Mouse (Mus musculus): ENCODE measurements around the gene Ube2o. TPM values are rescaled to one million over a fixed set of nuclear protein-coding genes. Genes with fewer than 3 reads are reported as not detected.
"Not testable (repeated sequence)": the region's sequence is repeated elsewhere in the genome, so short reads cannot be mapped to it uniquely, and the experiment has no call there.

The Ube2o gene
- polyA plus RNA-seq, 1 experiment = 29.8 TPM

- H3K4me3 ChIP-seq (ENCODE audit: insufficient read depth, low read length) = no peak overlapping the region
- no peak overlapping the region for H3K27ac ChIP-seq (ENCODE audit: insufficient read depth, low read length)
- TF ChIP-seq CTCF (IDR thresholded peaks at IDR 0.05; ENCODE audit: borderline replicate concordance, insufficient read depth, low read length) (no peak), POLR2A (IDR thresholded peaks at IDR 0.05; ENCODE audit: low read depth, low read length) (no peak)
- peaks cover 6% of the 10 kb centered on the region; the same call in 1 of the 2 replicates for H3K4me1 ChIP-seq (ENCODE audit: control insufficient read depth, insufficient read depth, low read length)
These were observed 35.3 kb upstream of the Ube2o start for GRCm38 (mm10) chr11:116616438-116617118.

- Histone ChIP-seq H3K4me3 (ENCODE audit: insufficient read depth, low read length) (no peak overlapping the region), H3K4me1 (ENCODE audit: control insufficient read depth, insufficient read depth, low read length) (peaks cover 6% of the 10 kb centered on the region; the same call in 1 of the 2 replicates), H3K27ac (ENCODE audit: insufficient read depth, low read length) (no peak overlapping the region)
- no peak for TF ChIP-seq CTCF (IDR thresholded peaks at IDR 0.05; ENCODE audit: borderline replicate concordance, insufficient read depth, low read length)
- TF ChIP-seq POLR2A (IDR thresholded peaks at IDR 0.05; ENCODE audit: low read depth, low read length) = no peak
These were observed 34.6 kb upstream of the Ube2o start for GRCm38 (mm10) chr11:116615735-116616437.

- TF ChIP-seq CTCF (IDR thresholded peaks at IDR 0.05; ENCODE audit: borderline replicate concordance, insufficient read depth, low read length) (no peak), POLR2A (IDR thresholded peaks at IDR 0.05; ENCODE audit: low read depth, low read length) (no peak)
- Histone ChIP-seq H3K4me3 (ENCODE audit: insufficient read depth, low read length) (no peak overlapping the region), H3K27ac (ENCODE audit: insufficient read depth, low read length) (no peak overlapping the region), H3K4me1 (ENCODE audit: control insufficient read depth, insufficient read depth, low read length) (peaks cover 3% of the 10 kb centered on the region; the same call in 1 of the 2 replicates)
These were observed 32.0 kb upstream of the Ube2o start for GRCm38 (mm10) chr11:116613234-116613633.

- Histone ChIP-seq H3K4me1 (ENCODE audit: control insufficient read depth, insufficient read depth, low read length) (peaks cover 3% of the 10 kb centered on the region; the same call in 1 of the 2 replicates), H3K27ac (ENCODE audit: insufficient read depth, low read length) (no peak overlapping the region), H3K4me3 (ENCODE audit: insufficient read depth, low read length) (no peak overlapping the region)
- TF ChIP-seq CTCF (IDR thresholded peaks at IDR 0.05; ENCODE audit: borderline replicate concordance, insufficient read depth, low read length) = no peak
- TF ChIP-seq POLR2A (IDR thresholded peaks at IDR 0.05; ENCODE audit: low read depth, low read length) = no peak
These were observed 31.3 kb upstream of the Ube2o start for GRCm38 (mm10) chr11:116612554-116612953.

- Histone ChIP-seq H3K4me3 (ENCODE audit: insufficient read depth, low read length) (no peak overlapping the region), H3K27ac (ENCODE audit: insufficient read depth, low read length) (no peak overlapping the region), H3K4me1 (ENCODE audit: control insufficient read depth, insufficient read depth, low read length) (peaks cover 3% of the 10 kb centered on the region; the same call in 1 of the 2 replicates)
- TF ChIP-seq POLR2A (IDR thresholded peaks at IDR 0.05; ENCODE audit: low read depth, low read length) (no peak), CTCF (IDR thresholded peaks at IDR 0.05; ENCODE audit: borderline replicate concordance, insufficient read depth, low read length) (no peak)
These were observed 30.6 kb upstream of the Ube2o start for GRCm38 (mm10) chr11:116611883-116612282.

- not testable (repeated sequence) for H3K4me1 ChIP-seq (ENCODE audit: control insufficient read depth, insufficient read depth, low read length); H3K27ac ChIP-seq (ENCODE audit: insufficient read depth, low read length); H3K4me3 ChIP-seq (ENCODE audit: insufficient read depth, low read length)
These were observed 29.9 kb upstream of the Ube2o start for GRCm38 (mm10) chr11:116611168-116611567.

GRCm38 (mm10) chr11:116609965-116610630 is 28.9 kb upstream of the Ube2o start:
- Histone ChIP-seq H3K4me3 (ENCODE audit: insufficient read depth, low read length) (no peak overlapping the region), H3K4me1 (ENCODE audit: control insufficient read depth, insufficient read depth, low read length) (no peaks in the 10 kb centered on the region), H3K27ac (ENCODE audit: insufficient read depth, low read length) (no peak overlapping the region)
- no peak for TF ChIP-seq POLR2A (IDR thresholded peaks at IDR 0.05; ENCODE audit: low read depth, low read length)
- TF ChIP-seq CTCF (IDR thresholded peaks at IDR 0.05; ENCODE audit: borderline replicate concordance, insufficient read depth, low read length) = no peak

GRCm38 (mm10) chr11:116607717-116608116 is 26.5 kb upstream of the Ube2o start:
- TF ChIP-seq CTCF (IDR thresholded peaks at IDR 0.05; ENCODE audit: borderline replicate concordance, insufficient read depth, low read length) (no peak), POLR2A (IDR thresholded peaks at IDR 0.05; ENCODE audit: low read depth, low read length) (no peak)
- H3K4me3 ChIP-seq (ENCODE audit: insufficient read depth, low read length) = no peak overlapping the region
- no peak overlapping the region for H3K27ac ChIP-seq (ENCODE audit: insufficient read depth, low read length)
- no peaks in the 10 kb centered on the region for H3K4me1 ChIP-seq (ENCODE audit: control insufficient read depth, insufficient read depth, low read length)

GRCm38 (mm10) chr11:116604097-116604496 is 22.9 kb upstream of the Ube2o start:
- no peaks in the 10 kb centered on the region for H3K4me1 ChIP-seq (ENCODE audit: control insufficient read depth, insufficient read depth, low read length)
- no peak overlapping the region for H3K4me3 ChIP-seq (ENCODE audit: insufficient read depth, low read length)
- no peak for TF ChIP-seq POLR2A (IDR thresholded peaks at IDR 0.05; ENCODE audit: low read depth, low read length)
- TF ChIP-seq CTCF (IDR thresholded peaks at IDR 0.05; ENCODE audit: borderline replicate concordance, insufficient read depth, low read length) = no peak
- no peak overlapping the region for H3K27ac ChIP-seq (ENCODE audit: insufficient read depth, low read length)

GRCm38 (mm10) chr11:116603339-116603738 is 22.1 kb upstream of the Ube2o start:
- TF ChIP-seq POLR2A (IDR thresholded peaks at IDR 0.05; ENCODE audit: low read depth, low read length) (no peak), CTCF (IDR thresholded peaks at IDR 0.05; ENCODE audit: borderline replicate concordance, insufficient read depth, low read length) (no peak)
- Histone ChIP-seq H3K27ac (ENCODE audit: insufficient read depth, low read length) (no peak overlapping the region), H3K4me1 (ENCODE audit: control insufficient read depth, insufficient read depth, low read length) (no peaks in the 10 kb centered on the region), H3K4me3 (ENCODE audit: insufficient read depth, low read length) (no peak overlapping the region)

Measured in embryonic fibroblast, embryonic 13.5 days (primary cell).